Mouse (Mus musculus) limb, embryonic 11.5 days (tissue): ENCODE measurements around the gene Znrf4. TPM values are rescaled to one million over a fixed set of nuclear protein-coding genes. Genes with fewer than 3 reads are reported as not detected.

ENCODE experiments used
- ATAC-seq: fragments of 200-750 bp; cut with Nextera tagmentation; 2 replicates; pipeline ENCODE4 v1.8.0; 2017; ENCODE audit warnings: low read depth; ENCODE audit not compliant: insufficient number of reproducible peaks, low FRiP score, low TSS enrichment
- DNase-seq: peaks from one replicate; pipeline ENCODE4 v3.0.0-alpha.2; 2015; ENCODE audit warnings: low spot score
- H3K27ac ChIP-seq: fragments of 300-500 bp; sonication (generic); replicated peaks from 2 replicates; pipeline ENCODE4 v1.5.1; 2014; ENCODE audit warnings: low read depth, mild to moderate bottlenecking, low read length
- H3K27me3 ChIP-seq: fragments of 300-500 bp; sonication (generic); 2 replicates; pipeline ENCODE4 v1.6.1; 2014; ENCODE audit warnings: mild to moderate bottlenecking, low read length, mixed read lengths; ENCODE audit not compliant: control insufficient read depth, insufficient read depth
- H3K36me3 ChIP-seq: fragments of 300-500 bp; sonication (generic); 2 replicates; pipeline ENCODE4 v1.6.1; 2014; ENCODE audit warnings: mild to moderate bottlenecking, low read length, moderate library complexity, mixed read lengths; ENCODE audit not compliant: control insufficient read depth, insufficient read depth
- H3K4me1 ChIP-seq: fragments of 300-500 bp; sonication (generic); 2 replicates; pipeline ENCODE4 v1.6.1; 2014; ENCODE audit warnings: low read length, mixed read lengths; ENCODE audit not compliant: control insufficient read depth, insufficient read depth
- H3K4me2 ChIP-seq: fragments of 300-500 bp; sonication (generic); 2 replicates; pipeline ENCODE4 v1.6.1; 2014; ENCODE audit warnings: low read depth, mild to moderate bottlenecking, moderate library complexity; ENCODE audit not compliant: severe bottlenecking
- H3K4me3 ChIP-seq: fragments of 300-500 bp; sonication (generic); 2 replicates; pipeline ENCODE4 v1.5.1; 2014; ENCODE audit warnings: low read depth, low read length
- H3K9ac ChIP-seq: fragments of 300-500 bp; sonication (generic); 2 replicates; pipeline ENCODE4 v1.6.1; 2014; ENCODE audit warnings: mild to moderate bottlenecking, low read length
- H3K9me3 ChIP-seq: fragments of 300-500 bp; sonication (generic); 2 replicates; pipeline ENCODE4 v1.6.1; 2016; ENCODE audit warnings: low read length; ENCODE audit not compliant: control insufficient read depth
- WGBS: fragments of 180-500 bp; shearing (Covaris S2); extraction: QIAGEN DNeasy Blood & Tissue Kit; methylation state at CpG from one replicate; pipeline ENCODE4 v1.1.7; 2014; 5-methylcytosine and 5-hydroxymethylcytosine counted together
- polyA plus RNA-seq: library from polyadenylated mRNA; unstranded; fragments of >200 nt; fragmentation: Nextera tagmentation; extraction: Ambion mirVana; gene quantifications from 2 replicates; pipeline ENCODE4 v1.2.1, GENCODE M21; 2014

Znrf4 gene
- polyA plus RNA-seq, 1 experiment from 2014 or later = not detected

GRCm38 (mm10) chr17:56463500-56463899, 48.7 kb downstream of the Znrf4 start:
- Histone ChIP-seq H3K4me3 (no peak overlapping the region; the same call in 1 of the 2 replicates), H3K9ac (no peak overlapping the region), H3K9me3 (no peaks in the 10 kb centered on the region), H3K4me2 (peak overlapping the region; percentile 93), H3K36me3 (no peaks in the 10 kb centered on the region), H3K27me3 (no peaks in the 10 kb centered on the region), H3K4me1 (peaks cover 23% of the 10 kb centered on the region), H3K27ac (peak overlapping the region; percentile 92; the same call in 1 of the 2 replicates)
- ATAC-seq (no peak), DNase-seq (no peak)
- WGBS = 14% methylated on average over 1 of the region's 1 CpGs

- no peak for DNase-seq
- Histone ChIP-seq H3K27me3 (no peaks in the 10 kb centered on the region), H3K9ac (0 out of 2 replicates have a peak overlapping the region, but pooled peaks have one; percentile 48), H3K4me3 (peak overlapping the region; percentile 70), H3K27ac (peak overlapping the region; percentile 92), H3K36me3 (no peaks in the 10 kb centered on the region), H3K4me2 (peak overlapping the region; percentile 93), H3K9me3 (no peaks in the 10 kb centered on the region), H3K4me1 (peaks cover 23% of the 10 kb centered on the region)
- ATAC-seq = peak; percentile 41
- under 1% methylated on average over 17 of the region's 17 CpGs for WGBS
Measured at GRCm38 (mm10) chr17:56462835-56463455, 49.3 kb downstream of the Znrf4 start.

DNA sequence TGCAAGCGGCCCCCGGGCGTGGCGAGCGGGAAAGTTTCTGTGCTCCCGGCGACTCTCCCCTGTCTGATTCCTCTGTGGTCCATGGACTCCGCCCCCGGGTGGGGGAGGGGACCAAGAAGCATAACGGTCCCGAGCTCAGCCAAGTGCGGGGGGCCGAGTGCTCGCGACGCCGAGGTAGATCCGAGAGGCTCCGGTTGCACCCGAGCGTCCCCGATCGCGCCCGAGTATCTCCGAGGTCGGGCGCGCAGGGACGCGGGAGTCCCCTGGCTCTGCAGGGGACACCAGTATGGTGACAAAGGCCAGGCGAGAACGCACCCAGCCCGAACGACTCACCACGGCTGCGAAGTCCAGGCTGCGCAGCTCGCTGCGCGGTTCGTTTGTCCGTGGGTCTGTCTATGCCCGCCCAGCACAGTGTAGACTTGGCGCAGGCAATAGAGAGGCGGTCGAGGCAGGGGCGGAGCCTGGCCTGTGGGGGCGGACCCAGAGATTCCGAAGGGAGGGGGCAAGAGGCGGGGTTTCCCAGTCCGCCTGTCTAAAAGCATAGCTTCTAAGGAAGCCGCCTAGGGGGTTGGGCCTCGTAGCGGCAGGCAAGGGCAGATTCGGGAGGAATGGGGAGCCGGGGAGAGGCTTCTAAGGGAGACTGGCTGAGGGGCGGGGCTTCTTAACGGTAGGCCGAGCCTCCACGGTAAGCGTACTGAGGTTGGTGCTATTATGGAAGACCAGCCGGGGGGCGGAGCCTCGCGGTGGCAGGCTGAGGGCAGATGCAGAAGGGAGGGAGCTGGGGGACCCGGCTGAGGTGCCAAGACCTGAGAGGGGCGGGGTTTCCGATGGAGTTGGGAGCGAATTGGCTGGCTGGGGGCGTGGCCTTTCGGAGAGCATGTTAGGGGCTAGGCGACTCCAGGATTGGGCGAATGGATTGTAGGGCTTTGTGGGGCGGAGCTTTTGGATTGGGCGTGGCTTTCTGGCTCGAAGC, 50.2 kb downstream of the Znrf4 start:
- H3K27me3 ChIP-seq = no peaks in the 10 kb centered on the region
- DNase-seq (peak; percentile 100), ATAC-seq (peak; percentile 91)
- WGBS = under 1% methylated on average over 77 of the region's 77 CpGs
- peak overlapping the region; percentile 92 for H3K27ac ChIP-seq
- peak overlapping the region; percentile 70 for H3K4me3 ChIP-seq
- peaks cover 21% of the 10 kb centered on the region for H3K4me1 ChIP-seq
- no peaks in the 10 kb centered on the region for H3K9me3 ChIP-seq
- H3K4me2 ChIP-seq = peak overlapping the region; percentile 93
- H3K36me3 ChIP-seq = no peaks in the 10 kb centered on the region
- peak overlapping the region; percentile 81 for H3K9ac ChIP-seq

Other genes with a start within 250 kb of the Znrf4 start
- 3.2 and 3.8 TPM in 2 replicates for gene Ticam1, start 235.6 kb downstream of the Znrf4 start, polyA plus RNA-seq
- gene Plin3, start 219.6 kb downstream of the Znrf4 start, polyA plus RNA-seq = 58.7 and 66.0 TPM in 2 replicates
- gene Arrdc5, start 212.1 kb downstream of the Znrf4 start, polyA plus RNA-seq = not detected in 2 replicates
- gene Uhrf1, start 209.1 kb downstream of the Znrf4 start, polyA plus RNA-seq = 153 and 167 TPM in 2 replicates
- 33.2 and 34.4 TPM in 2 replicates for gene Kdm4b, start 186.4 kb downstream of the Znrf4 start, polyA plus RNA-seq
- gene Ptprs, start 35.9 kb downstream of the Znrf4 start, polyA plus RNA-seq = 82.5 and 86.2 TPM in 2 replicates
- gene Gm20219, start 42.0 kb upstream of the Znrf4 start, polyA plus RNA-seq = 0.73 and 0.84 TPM in 2 replicates
- 65.3 and 78.6 TPM in 2 replicates for gene Safb2, start 72.2 kb upstream of the Znrf4 start, polyA plus RNA-seq
- gene Safb, start 72.4 kb upstream of the Znrf4 start, polyA plus RNA-seq = 119 and 132 TPM in 2 replicates
- 198 and 203 TPM in 2 replicates for gene 2410015M20Rik, start 97.3 kb upstream of the Znrf4 start, polyA plus RNA-seq
- 1,726 and 1,764 TPM in 2 replicates for gene Rpl36, start 101.0 kb upstream of the Znrf4 start, polyA plus RNA-seq
- gene Lonp1, start 114.5 kb upstream of the Znrf4 start, polyA plus RNA-seq = 61.9 and 66.3 TPM in 2 replicates
- gene Catsperd, start 115.7 kb upstream of the Znrf4 start, polyA plus RNA-seq = 0.61 and 0.85 TPM in 2 replicates
- 118 and 131 TPM in 2 replicates for gene Ranbp3, start 160.9 kb upstream of the Znrf4 start, polyA plus RNA-seq
- 413 and 428 TPM in 2 replicates for gene Ndufa11, start 205.3 kb upstream of the Znrf4 start, polyA plus RNA-seq
- gene Vmac, start 205.6 kb upstream of the Znrf4 start, polyA plus RNA-seq = 19.7 and 21.1 TPM in 2 replicates
- gene Nrtn, start 245.1 kb upstream of the Znrf4 start, polyA plus RNA-seq = 19.0 and 19.9 TPM in 2 replicates